Mouse (Mus musculus): ENCODE measurements around the gene Nfib.

The Nfib gene

DNA sequence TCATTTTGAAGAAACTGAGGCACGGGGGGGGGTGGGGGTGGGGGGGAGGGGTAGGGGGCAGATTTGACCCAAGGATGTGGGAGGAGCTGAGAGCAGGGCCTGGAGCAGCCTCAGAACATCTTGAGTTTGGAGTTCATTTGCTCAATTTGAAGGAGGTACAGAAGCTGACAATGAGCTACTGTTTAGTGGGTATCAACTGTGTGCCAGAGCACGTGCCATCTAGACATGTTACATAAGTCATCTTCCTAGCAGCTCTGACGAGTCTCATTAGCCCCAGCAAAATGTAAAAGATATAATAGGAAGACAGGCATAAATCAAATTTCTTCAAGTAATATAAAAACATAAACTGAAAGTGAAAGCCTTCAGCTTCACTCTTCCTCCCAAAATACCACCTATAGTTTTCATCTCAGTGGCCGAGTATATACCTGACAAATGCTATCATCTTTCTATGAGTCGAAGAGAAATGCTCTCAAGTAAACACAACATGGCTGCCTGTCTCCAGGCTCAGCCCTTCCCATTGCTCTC, 165.0 kb downstream of the Nfib start:
- DNase-seq (ENCODE audit: low spot score), result no peak

DNA sequence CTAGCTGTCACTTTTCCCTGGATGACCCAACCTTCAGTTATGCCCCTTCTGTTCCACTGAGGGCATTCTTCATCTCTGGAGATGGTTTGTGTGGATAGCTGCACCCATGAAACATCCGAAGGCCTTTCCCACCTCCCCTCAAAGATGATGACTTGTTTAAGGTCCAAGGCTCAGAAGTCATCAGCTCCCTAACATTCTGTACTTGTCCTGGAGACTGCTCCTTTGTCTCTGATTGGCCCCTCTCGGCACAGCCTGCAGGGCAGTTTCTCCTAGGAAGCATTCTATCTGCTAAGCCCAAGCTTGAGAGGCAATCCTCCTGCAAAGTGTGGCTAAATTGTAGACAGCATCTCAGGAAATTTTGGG, 165.5 kb downstream of the Nfib start:
- DNase-seq (ENCODE audit: low spot score), result no peak

DNA sequence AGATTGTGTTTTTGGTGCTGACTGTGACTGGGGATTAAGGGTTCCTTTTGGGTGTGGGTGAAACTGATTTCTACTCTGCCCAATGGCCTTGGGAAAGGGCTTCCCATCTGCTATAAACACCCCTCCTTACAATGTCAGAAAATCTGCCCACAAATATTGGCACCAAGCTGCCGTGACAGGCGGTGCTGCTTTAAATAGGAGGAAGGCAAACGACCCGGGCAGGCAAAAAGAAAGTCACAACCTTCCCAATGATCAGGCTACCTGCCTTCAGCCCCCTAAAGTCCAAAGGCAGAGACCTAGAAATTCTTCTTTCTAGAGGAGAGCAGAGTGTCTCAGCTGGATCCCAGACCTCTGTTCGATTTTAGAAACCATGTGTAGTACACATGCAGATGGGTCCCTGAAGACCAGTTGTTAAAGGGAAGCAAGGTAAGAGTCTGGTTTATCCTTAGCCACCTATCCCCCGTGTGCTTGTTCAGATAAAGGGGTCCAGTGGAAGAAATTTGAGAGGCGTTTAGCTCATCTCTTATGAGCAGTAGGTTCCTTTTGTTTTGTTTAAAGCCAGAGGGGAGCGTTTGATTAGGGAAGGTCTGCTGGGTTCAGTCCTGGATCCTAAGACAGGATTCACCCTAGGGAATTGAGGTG, 166.0 kb downstream of the Nfib start:
- DNase-seq (ENCODE audit: low spot score), result no peak

DNA sequence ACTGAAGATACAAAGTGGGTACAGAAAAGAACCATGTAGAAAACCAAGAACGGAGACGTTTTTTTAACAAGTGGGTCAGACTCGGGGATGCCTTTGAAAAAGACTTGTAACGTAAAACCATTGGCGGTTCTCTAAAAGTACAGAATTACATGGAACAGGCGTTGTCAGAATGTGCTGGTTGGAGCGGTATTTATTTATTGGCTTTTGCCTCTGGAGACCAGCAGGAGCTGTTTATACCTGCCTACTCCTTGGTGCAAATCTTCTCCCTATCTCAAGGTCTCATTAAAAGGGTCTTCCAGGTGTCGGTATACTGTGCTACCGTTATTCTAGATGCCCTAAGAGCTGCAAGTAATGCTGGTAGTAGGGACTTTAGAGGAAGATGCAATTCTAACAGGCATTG, 166.7 kb downstream of the Nfib start:
- DNase-seq (ENCODE audit: low spot score), result no peak

DNA sequence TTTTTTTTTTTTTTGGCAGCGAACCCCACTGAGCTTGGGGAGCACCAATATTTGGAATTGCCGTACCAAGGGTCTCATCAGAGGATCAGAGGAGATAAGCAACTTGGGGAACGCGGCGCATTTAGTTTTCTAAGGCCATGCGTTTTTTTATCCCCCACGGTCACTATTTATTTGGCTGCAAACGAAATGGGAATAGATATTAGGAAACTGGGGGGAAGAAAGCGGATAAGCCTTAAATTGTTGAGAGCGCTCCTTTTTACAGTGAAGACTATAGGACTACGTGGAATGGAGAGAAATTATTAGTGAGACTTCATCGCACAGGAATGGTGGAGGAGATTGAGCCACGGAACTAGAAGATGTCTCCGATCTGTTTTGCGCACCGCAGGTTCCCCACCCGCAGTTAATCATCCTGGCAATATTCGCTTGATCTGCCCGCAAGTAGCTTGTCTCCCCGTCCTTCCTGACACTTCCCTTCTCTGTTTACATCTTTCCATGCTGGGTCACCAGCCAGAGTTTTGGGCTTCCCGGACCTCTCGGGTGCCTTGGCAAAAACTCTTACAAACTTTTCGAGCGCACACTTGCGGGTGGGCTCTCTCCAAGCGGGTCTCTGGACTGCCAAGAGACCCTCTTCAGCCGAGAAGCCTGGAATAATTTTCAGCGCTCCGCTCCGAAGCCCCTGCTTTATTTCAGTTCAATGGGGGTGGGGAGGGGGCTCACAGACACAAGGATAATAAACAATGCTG, 167.3 kb downstream of the Nfib start:
- no peak for DNase-seq (ENCODE audit: low spot score)

DNA sequence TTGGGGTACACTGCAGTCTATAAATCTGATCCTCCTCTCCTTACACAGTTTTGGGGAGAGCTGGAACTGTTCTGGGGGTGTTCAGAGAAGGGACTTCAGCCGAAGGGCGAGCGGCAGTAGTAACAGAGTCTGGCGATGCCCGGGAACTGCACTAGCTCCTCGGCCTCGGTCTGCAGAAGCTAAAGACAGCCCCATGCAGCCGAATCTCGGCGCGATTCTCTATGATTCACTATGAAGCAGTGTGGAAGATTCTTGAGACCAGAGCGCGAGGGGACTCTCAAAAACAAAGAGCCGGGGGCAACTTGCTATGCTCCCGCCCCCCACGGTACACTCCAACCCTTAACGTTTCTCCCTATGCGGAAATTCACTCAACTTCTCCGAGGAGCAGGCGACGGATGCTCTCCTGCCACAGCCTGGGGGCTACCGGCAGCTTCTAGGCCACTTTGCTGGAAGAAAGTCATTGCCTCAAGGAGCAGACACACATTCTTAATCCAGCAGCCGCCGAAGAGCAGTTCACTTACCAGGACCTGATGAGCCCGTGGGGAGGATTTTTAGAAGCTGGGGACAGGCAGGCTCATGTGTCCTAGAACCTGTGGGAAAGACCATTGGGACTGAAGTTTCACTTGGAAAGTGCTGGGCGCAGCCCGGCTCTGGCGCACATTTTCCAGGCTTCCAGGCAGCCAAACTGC, 168.1 kb downstream of the Nfib start:
- DNase-seq (ENCODE audit: low spot score), result no peak

DNA sequence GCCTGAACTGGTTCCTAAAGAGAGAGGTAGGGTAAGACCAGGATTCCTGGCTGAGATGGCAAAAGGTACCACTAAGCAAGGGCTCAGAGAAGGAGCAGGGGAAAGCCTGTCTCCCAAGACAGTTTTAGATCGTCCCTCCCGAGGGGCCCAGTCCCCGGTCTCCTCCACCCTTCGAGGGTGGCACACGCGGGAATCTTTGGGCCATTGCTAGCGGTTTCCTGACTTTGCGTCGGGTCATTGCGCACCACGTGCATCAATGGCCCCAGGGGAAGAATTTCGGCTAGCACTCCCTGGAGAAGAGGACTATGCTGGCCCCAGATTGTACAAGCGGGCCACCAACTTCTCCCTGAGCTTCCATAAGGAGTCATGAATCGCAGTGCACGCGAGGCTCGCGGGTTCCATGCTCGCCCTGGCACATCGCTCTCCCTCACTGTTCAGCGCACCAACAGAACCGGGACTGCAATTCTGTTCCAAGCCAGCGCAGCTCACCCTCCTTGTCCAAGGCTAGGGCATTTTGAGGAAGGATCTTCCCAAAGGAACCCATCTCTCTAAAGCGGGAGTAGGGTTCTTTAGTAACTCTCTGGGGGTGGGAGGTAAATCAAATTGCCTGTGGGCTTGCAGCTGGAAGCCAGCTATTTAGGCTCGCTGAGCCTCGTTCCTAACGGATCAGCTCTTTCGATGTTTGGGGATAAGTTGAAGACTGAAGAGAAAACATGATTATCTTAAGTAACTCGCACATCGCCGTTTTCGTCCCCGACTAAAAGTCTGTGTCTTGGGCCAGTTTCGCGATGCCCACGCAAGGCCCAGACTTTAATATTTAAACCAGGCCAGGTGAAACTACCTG, 168.9 kb downstream of the Nfib start:
- no peak for DNase-seq (ENCODE audit: low spot score)

DNA sequence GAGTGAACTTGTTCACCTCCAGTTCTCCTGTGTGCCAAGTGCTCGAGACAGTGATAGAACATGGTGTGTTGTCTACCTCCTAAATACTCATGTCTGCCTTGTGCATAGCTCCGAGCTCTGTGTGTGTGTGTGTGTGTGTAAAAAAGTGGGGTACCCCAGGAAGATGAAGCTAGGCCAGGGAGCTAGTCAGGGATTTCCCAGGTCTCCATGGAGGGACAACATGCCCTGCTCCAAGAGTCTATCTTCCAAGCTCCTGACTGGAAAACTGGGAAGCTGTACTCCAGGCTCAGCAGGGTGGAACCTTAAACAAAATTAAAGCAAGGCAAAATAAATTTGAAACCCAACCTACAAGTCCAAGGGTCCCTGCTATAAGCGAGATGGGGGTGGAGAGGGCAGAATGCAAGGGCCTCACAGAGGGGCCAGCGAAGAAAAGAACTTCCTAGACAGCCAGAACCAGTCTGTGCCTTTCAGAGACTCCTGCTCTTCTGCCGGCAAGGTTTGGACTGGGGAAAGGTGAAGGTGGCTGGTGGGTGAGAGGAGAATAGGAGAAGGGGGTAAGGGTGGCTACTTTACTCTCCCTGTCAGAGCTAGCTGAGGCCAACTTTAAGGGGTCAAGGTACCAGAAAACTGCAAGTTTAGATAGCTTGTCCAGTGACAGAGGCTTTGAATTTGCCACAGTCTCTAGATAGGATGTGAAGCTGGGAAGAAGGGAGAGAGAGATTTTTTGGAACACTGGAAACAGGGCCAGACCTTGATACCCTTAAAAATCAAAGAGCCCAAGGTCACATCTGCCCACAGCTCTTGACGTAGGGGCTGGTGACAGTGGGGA, 169.7 kb downstream of the Nfib start:
- no peak for DNase-seq (ENCODE audit: low spot score)

DNA sequence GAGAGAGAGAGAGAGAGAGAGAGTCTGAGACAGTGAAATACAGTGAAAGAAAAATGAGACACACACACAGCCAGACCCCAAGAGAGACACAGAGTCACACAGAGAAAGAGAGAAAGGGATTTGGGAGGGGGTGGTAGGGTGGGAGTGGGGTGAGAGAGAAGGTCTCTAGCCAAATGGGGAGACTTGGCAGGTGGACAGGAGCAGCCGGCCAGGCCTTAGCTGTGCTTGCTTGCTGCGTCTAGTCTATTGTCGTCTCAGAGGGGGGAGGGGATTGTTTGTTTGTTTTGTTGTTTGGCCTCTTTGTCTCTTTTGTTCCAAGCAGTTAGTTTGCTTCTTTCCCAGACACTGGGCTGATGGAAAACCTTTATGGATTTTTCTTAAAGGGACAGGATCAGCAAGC, 172.3 kb downstream of the Nfib start:
- DNase-seq (ENCODE audit: low spot score), result no peak

DNA sequence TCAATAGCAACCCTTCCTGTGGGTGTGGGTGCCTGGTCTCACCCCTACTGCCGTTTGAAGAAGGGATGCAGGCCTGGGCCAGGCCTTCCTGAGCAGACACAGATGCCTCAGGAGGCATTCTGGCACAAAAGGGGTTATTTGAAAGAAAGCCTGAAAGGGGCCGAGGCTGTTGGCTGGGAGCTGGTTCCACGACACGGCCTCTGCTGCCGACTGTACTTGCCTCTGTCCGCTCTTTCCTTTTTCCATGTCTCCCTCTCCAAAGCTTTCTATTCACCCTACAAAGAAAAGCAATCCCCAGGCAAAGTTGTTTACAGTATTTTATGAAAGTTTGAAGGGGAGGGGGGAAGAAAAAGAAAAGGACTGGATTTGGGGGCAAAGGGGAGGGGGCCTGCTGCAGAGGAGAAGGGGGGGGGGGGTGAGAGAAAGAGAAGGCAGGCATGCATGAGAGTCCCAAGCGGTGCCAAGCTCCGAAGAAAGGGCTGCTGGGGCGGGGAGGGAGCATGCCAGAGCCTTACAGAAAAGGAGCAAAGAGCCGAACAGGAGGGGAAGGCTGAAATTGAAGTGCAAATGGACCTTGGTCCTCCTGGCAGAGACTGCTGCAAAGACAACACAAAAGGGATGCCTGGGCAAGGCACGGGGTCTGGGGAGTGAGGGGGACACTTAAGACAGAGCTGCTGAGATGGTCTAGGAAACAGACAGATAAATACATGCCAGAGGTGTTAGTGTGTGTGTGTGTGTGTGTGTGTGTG, 172.9 kb downstream of the Nfib start:
- no peak for DNase-seq (ENCODE audit: low spot score)

DNA sequence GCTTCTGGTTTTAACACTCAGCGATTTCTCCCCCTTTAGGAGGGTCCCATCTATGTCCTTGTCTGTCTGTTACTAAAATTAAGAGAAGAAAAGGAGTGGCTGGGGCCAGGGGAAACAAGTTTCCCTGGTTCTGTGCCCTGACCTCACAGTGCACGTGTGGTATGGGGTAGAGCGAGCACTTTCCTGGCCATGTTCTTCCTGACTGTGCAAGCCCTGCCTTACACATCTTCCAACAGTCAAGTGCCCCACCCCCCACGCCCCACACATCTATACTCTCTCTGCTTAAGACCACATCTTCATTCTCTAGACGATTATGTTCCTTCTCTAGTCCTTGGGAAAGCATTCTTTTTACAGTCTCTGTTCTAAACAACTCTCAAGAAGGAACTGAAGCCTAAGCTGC, 173.6 kb downstream of the Nfib start:
- DNase-seq (ENCODE audit: low spot score), result no peak

DNA sequence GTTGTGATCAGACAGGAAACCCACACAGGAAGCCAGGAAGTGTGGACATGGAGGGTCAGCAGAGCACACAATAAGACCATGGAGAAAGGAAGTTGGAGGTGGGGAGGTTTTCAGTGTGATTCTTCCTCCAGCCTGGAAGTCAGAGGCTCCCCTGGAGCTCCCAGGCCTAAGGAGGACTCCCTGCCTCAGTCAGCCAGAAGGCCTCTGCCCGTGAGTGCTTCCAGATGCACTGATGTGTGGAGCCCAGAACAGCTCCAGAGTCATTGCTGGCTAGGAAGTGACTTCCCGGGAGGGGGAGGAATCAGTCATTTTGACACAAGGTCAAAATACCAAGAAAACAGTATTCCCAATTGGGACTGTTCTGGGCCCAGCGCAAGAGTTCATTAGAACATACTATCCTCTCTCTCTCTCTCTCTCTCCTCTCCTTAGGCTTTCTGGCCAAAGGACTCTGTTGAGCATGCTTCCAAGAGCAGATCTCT, 174.6 kb downstream of the Nfib start:
- DNase-seq (ENCODE audit: low spot score), result no peak

DNA sequence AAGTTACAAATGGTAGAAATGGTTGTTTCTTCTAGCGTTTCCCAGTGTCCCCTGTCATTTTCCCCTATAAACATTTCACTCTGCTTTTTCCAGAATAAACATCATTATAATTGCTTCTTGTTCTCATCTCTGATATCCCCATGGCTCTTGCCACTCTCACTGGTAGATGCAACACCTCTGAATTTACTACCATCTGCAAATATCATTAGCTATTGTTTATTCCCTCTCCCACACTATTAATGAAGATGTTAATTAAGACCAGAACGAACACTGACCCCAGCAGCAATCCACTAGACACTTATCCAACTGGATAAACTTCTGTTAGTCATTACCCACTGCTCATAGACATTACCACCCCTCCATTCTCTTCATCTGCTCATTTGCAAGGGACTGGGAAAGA, 176.6 kb downstream of the Nfib start:
- no peak for DNase-seq (ENCODE audit: low spot score)

DNA sequence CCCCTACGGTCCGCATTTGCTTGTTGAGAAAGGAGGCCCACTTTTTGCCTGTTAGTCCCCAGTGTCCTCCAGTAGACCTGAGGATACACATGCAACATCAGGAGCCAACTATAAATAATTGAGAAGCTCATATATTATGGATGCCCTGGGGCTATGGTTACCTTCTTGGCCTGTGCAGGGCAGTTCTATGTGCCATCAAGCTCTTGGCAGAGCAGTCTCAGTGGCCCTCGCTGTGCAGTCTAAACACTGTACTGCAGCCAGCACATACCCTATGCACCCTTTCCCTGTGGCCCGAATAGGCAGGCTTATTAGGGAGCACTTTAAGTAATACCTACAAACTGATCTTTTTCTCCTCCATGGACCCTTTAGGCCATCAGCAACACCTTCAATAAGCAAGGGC, 185.6 kb downstream of the Nfib start:
- DNase-seq (ENCODE audit: low spot score), result no peak

DNA sequence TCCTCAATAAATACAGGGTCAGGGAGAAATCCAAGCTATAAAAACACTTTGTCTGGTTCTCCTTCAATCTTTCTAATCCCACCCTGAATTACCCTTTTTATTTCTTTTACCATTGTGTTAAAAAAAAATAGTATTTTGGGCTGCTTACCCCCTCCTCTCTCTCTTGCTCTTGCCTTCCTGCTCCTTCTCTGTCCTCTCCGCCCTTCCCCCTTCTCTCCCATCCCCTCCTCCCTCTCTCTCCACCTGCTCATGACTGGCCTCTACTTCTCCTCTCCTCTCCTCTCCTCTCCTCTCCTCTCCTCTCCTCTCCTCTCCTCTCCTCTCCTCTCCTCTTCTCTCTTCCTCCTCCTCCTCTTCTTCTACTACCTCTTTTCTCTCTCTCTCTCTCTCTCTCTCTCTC, 187.4 kb downstream of the Nfib start:
- DNase-seq (ENCODE audit: low spot score), result no peak

DNA sequence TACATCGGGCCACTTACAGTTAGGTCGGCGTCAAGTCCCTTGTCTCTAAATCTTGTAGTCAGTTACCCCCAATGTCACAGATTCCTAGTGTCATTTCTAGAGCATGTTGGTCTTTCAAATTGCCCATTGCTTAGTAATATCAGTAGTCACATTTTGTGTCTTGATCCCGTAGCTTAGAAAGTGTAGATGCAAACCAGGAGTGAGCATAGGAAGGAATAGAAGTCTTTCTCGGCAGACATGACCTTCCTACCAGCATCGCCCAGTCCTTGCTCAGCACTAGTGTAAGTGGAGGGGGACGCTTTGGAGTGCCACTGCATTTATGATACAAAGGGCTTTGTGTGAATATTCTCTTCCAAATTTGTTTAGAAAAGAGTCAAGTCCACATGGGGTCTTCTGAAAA, 188.2 kb downstream of the Nfib start:
- no peak for DNase-seq (ENCODE audit: low spot score)

DNA sequence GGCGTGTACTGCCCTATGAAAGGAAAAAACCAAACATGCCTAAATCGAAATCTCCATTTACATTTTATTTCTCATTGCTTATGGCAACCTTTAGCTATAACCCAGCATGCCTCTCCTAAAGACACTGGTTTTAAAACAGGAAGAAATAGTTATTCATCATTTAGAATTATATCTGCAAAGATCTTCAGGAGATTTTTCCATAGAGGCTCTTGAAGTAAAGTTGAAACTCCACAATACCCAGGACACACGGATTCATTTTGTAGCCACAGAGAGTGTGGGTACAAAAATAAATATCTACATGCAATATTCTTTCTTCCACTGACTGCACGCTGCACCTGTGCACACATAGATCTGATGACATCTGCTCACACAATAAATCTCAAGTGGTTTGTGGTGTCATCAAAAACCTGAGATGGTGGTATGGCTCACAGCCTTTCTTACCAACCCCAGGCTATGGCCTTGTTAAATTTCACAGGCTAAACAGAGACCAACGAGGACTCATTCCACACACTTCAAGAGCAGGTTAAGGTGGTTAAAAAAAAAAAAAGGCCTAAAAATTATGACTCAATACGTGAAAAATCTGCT, 189.2 kb downstream of the Nfib start:
- DNase-seq (ENCODE audit: low spot score), result no peak

DNA sequence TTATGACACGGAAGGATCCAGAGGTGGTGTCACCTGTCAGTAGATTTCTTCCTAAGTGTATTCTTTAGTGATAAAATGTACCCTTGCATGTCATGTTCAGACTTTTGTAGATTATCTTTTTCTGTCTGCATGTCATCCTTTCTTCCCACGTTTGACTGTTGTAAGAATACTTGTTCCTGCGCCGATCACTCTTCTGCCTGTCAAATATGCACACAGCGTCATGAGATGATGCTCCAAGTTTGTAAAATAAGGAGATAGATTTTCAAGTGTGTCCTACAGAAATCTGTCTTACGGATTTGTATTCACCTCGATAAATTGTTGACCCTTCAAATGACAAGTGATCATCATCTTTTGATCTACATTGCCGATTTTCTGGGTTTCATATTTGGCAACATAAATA, 190.6 kb downstream of the Nfib start:
- DNase-seq (ENCODE audit: low spot score), result no peak

DNA sequence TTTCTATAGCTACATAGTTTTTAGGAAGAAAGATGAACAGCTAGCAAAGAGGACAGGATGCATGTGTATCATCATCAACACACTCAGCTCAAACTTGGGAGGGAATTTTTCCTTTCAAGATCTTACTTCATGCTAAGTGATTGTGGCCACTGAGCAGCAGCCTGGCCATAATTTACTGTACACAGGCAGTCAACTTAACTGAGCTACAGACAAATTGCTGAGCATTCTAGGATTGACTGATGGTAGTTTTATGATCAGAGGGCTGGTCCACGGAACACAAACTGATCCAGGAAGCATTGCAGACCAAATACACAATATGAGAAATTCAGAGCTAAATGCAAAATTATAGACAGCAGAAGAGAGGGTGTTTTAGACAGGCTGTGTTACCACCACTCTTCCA, 191.2 kb downstream of the Nfib start:
- no peak for DNase-seq (ENCODE audit: low spot score)

DNA sequence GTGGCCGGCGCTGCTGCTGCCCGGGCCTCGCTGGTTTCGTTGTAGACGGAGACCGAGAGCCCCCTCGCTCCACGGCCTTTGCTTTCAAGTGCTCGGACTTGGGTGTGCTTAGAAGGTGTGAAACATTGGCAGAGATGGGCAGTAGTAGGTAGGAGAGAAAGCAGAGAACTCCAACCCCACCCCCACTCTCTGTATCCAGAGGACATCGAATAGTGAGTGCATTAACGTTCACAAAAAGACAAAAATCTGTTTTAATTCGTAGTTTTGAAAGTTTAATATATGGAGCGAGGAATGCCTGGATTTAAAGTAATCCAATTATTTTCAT, 192.2 kb downstream of the Nfib start:
- DNase-seq (ENCODE audit: low spot score), result no peak
